Mouse (Mus musculus) liver, embryonic 14.5 days (tissue): ENCODE measurements around the gene Kcnh6.

Experiments used
- CTCF ChIP-seq: IDR thresholded peaks from 2 replicates; pipeline ENCODE4 v1.5.1; 2016; ENCODE audit warnings: antibody characterized with exemption, low read depth, control low read depth
- EP300 ChIP-seq: IDR thresholded peaks from 2 replicates; pipeline ENCODE4 v1.6.1; 2016; ENCODE audit warnings: antibody characterized with exemption, low read depth

DNA sequence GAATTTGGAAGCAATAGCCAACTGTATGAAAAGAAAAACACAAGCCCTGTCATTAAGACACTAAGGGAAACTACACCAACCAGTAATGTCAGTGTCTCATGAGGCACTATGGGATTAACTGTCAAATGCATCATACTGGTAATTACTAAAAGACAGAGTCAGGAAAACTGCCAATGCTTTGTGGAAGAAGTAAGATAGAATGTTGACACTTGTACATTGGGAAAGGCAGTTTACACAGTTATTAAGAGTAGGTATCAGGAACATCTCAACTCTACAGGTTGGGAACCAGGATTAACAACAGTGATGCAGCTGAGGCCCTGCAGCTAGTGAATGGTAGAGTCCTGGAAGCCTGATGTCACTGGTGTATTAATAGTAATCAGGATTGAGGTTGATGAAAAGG lies 36.4 kb downstream of the Kcnh6 start:
- TF ChIP-seq CTCF = no peak
- TF ChIP-seq EP300 = no peak
